Mouse (Mus musculus) olfactory bulb, adult 2 months (tissue): ENCODE results near the gene Apoa4.

Source experiments
- CTCF ChIP-seq: fragments of 200-500 bp; IDR thresholded peaks from 2 replicates; pipeline ENCODE4 v1.5.1; 2012; ENCODE audit warnings: low read depth, mild to moderate bottlenecking, low read length, moderate library complexity; ENCODE audit not compliant: insufficient read depth
- POLR2A ChIP-seq: fragments of 200-500 bp; IDR thresholded peaks from 2 replicates; pipeline ENCODE4 v1.6.1; 2012; ENCODE audit warnings: mild to moderate bottlenecking, low read depth, low read length, moderate library complexity; ENCODE audit not compliant: insufficient read depth

DNA sequence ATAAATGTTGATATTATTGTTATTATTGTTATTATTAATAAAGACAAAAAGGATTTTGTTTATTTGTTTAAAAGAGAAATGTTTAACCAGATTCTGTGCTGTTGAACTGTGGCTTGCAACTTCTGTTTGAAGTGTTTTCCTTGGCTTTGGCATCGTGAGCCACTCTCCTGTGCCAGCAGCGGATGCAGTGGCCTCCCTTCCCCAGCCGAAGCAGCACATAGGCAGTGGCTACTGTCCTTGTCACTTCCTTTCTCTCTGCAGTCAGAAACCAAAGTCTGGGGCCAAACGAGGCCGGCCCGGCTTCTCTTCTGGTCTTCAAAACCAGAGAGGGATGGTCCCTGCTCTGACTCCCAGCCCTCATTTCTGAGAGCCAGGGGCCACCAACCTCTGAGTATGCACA is 17.4 kb upstream of the Apoa4 start:
- TF ChIP-seq POLR2A (no peak), CTCF (no peak)
